Mouse (Mus musculus) B cell, adult (primary cell): ENCODE results near the gene Tekt5. TPM values are rescaled to one million over a fixed set of nuclear protein-coding genes. Genes with fewer than 3 reads are reported as not detected.

ENCODE experiments used
- total RNA-seq: library from RNA; stranded (reverse); gene quantifications from 4 replicates; pipeline ENCODE4 v1.2.4, GENCODE M21; 2023; ENCODE audit not compliant: inconsistent age

Tekt5 gene
- total RNA-seq = not detected in 4 replicates

DNA sequence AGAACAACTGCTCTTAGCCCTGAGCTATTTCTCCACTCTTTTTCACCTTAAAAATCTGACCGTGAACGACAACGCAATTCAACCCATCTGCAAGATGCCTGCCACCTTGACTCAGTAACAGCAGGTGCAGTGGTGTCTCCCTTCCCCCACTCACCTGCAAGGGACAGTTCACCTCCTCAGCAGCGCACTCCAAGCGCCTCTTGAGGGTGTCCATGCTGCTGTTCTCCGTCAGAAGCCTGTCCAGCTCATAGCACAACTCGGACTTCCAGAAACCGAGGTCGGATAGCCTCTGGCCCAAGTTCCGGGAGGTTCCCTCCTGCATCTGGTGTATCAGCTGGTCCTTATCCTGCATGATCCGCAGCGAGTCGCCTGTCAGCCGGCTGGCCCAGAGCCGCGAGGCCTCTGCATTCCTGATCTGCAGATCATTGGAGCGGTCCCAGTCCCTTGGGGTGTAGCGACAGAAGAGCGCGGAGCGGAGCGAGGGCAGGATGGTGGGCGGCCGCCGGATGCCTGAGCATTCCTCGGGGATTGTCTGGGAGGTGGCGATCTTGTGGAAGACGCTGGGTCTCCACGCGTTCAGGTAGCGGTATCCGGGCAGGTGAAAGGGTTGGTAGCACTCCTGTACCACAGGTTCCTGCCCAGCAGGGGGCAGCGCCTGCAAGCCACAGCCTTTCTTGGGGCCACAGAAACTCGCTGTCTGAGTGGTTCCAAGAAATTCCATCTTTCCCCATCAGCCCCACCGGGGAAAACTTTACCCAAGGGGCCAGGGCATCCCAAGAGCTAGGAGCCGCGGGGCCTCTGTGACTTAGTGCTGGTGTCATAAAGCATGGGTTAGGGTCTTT is at the start of gene Tekt5:
Gene Tekt5 (minus strand): TSS at position 792 of the 842 bp plus-strand sequence.

DNA sequence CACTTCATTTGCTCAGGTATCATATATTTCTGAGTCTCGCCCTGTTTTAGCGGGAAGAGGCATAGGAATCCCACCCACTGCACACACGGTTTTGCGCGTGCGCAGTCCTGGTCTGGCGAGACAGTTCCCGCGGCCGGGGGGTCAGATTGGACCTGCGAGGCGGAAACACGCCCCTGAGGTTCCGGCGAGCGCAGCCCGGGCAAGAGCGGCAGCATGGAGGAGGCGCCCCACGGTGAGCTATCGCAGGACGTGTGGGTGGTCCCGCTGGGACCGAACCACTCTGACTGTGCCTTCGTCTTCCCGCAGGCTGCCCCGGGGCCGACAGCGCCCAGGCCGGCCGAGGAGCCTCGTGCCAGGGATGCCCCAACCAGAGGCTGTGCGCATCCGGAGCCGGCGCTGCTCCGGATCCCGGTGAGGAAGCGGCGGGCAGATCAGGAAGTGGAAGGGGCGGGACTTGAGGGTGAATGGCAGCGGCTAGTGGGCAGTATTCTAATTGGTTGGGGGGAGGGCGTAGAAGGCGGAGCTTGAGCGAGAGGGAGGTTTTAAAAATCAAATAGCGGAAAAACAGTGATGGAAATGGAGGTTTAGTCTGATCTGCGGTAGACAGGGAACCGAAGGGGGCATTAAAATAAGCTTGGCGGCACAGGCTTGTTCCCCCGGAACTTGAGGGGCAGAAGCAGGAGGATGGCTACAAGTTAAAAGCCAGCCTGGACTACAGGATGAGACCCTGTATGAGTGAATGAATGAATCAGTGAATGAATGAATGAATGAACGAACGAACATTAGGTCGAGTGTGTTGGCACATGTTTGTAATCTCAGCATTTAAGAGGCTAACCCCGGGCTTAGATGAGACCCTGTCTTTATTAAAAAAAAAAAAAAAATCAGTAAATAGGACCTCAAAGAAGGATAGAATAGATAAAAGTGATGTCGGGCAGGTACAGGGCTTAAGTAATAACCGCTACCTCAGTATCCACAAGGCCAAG is 16.8 kb upstream of the Tekt5 start, which contains the start of gene Nubp1:
Gene Nubp1 (plus strand): TSS at position 185 of the 983 bp plus-strand sequence.

DNA sequence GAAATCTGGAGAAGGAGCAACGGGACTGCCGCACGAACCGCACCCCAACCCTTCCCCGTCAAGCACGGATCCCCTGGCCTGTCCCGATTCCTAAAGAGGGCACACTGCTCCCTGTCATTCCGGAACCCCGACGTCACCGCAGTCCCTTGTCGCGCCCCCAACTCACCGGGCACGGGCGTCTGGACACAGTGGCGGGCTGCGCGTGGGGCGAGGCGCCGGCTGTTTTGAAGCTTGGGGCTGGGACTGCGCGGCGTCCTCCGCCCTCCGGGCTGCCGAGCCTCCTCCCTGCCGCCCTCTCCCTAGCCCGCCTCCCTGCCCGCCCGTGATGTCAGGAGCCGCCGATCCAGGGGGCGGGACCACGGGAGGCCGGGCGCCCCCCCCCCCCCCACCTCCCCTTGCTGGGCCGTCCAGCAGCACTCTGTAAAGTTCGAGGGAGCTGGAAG is 81.6 kb downstream of the Tekt5 start, which contains the start of gene Emp2:
Gene Emp2 (minus strand): TSS at position 323 of the 443 bp plus-strand sequence.

Other genes starting within 250 kb of the Tekt5 start
- gene Rpl39l, start 225.3 kb downstream of the Tekt5 start, total RNA-seq = not detected in 4 replicates
- not detected in 4 replicates for gene Atf7ip2, start 202.8 kb downstream of the Tekt5 start, total RNA-seq
- gene Emp2, start 81.5 kb downstream of the Tekt5 start, total RNA-seq = 0.13 TPM in 1 of 4 replicates, not detected in the others
- gene Nubp1, start 16.5 kb upstream of the Tekt5 start, total RNA-seq = 56.1 to 61.3 TPM (median 60.7 TPM) in 4 replicates
- not detected in 4 replicates for gene Tvp23a, start 51.9 kb upstream of the Tekt5 start, total RNA-seq
- 244 to 287 TPM (median 262 TPM) in 4 replicates for gene Ciita, start 84.6 kb upstream of the Tekt5 start, total RNA-seq
- 17.1 to 19.1 TPM (median 17.8 TPM) in 4 replicates for gene Dexi, start 147.6 kb upstream of the Tekt5 start, total RNA-seq
- gene Clec16a, start 149.8 kb upstream of the Tekt5 start, total RNA-seq = 33.4 to 40.2 TPM (median 39.2 TPM) in 4 replicates